Comparison of ENCODE assay signal across 7 mouse cellular contexts in the genomic region with DNA sequence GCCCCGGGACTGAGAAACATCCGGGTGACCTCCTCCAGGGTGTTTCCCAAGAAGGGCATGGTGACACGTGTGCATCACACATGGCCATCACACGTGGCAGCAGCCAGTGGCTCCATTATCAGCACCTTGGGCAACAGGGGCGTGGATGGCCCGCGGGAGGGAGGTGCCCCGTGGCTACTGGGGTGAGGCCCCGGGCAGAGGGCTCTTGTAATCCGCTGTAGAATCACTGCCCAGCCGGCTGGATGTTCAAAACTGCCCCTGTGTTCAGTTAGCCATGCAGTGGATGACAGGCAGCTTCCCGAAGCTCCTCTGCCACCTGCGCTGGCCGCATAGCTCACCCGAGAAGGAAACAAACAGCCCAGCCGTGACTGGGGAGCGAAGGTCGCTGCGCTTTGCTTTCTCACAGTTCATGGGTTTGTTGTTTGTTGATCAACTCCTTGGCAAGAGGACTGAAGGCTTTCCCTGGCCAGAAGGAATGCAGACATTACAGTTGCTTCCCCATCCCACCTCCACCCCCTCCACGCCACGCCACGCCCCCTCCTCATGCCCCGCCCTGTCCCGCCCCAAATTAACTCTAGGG. TPM values are rescaled to one million over a fixed set of nuclear protein-coding genes. Genes with fewer than 3 reads are reported as not detected.
DNase-seq lines count a peak whose midpoint lies in the region; ATAC-seq and TF ChIP-seq lines count a peak whose summit lies in the region.

No protein-coding gene starts in this region.

- no peak for TF ChIP-seq POLR2A in ES-Bruce4 (IDR thresholded peaks at IDR 0.05; ENCODE audit: insufficient read depth, low read length)

- peak overlapping the region; percentile 52 for H3K4me3 ChIP-seq in ES-Bruce4 (ENCODE audit: low read depth, low read length)
- H3K4me3 ChIP-seq in hindbrain, embryonic 11.5 days (ENCODE audit: low read depth, low read length) = no peak overlapping the region
- peak overlapping the region; percentile 25 for H3K4me3 ChIP-seq in limb, embryonic 15.5 days
- peak overlapping the region; percentile 13; the same call in 1 of the 2 replicates for H3K4me3 ChIP-seq in neural tube, embryonic 13.5 days

- no peak overlapping the region for H3K27ac ChIP-seq in ES-Bruce4 (ENCODE audit: insufficient read depth, low read length)
- H3K27ac ChIP-seq in hindbrain, embryonic 11.5 days (ENCODE audit: low read depth, low read length) = no peak overlapping the region
- H3K27ac ChIP-seq in limb, embryonic 15.5 days = no peak overlapping the region
- no peak overlapping the region for H3K27ac ChIP-seq in neural tube, embryonic 13.5 days (replicated peaks)

- H3K9ac ChIP-seq in ES-Bruce4 (ENCODE audit: low read depth, poor library complexity, severe bottlenecking) = no peak overlapping the region
- H3K9ac ChIP-seq in hindbrain, embryonic 11.5 days (ENCODE audit: low read depth, low read length) = no peak overlapping the region; the same call in 1 of the 2 replicates
- H3K9ac ChIP-seq in limb, embryonic 15.5 days = no peak overlapping the region
- H3K9ac ChIP-seq in neural tube, embryonic 13.5 days = peak overlapping the region; percentile 38; the same call in 1 of the 2 replicates

- H3K36me3 ChIP-seq in ES-Bruce4 (ENCODE audit: control insufficient read depth, insufficient read depth, low read length, poor library complexity, severe bottlenecking) = no peaks in the 10 kb centered on the region
- no peaks in the 10 kb centered on the region for H3K36me3 ChIP-seq in hindbrain, embryonic 11.5 days (ENCODE audit: control insufficient read depth, insufficient read depth, low read length)
- no peaks in the 10 kb centered on the region for H3K36me3 ChIP-seq in limb, embryonic 15.5 days
- no peaks in the 10 kb centered on the region for H3K36me3 ChIP-seq in neural tube, embryonic 13.5 days

- TF ChIP-seq EP300 in ES-Bruce4 (IDR thresholded peaks at IDR 0.05; ENCODE audit: insufficient read depth, low read depth, low read length) = no peak

- DNase-seq in adrenal gland, postnatal 14 days = peak; percentile 72
- DNase-seq in hindbrain, embryonic 11.5 days (ENCODE audit: low spot score) = peak; percentile 24
- no peak for DNase-seq in left cerebral cortex, adult 8-10 months (ENCODE audit: low spot score in 2 of 2)
- DNase-seq in c-Kit-positive CD71-positive TER-119-positive erythroid progenitor cells, embryonic 14.5 days (ENCODE audit: low spot score) = no peak

- H3K27me3 ChIP-seq in ES-Bruce4 (ENCODE audit: control insufficient read depth, insufficient read depth, low read length, poor library complexity, severe bottlenecking) = no peaks in the 10 kb centered on the region
- H3K27me3 ChIP-seq in hindbrain, embryonic 11.5 days (ENCODE audit: control insufficient read depth, insufficient read depth, low read length) = no peaks in the 10 kb centered on the region
- H3K27me3 ChIP-seq in limb, embryonic 15.5 days = no peaks in the 10 kb centered on the region; the same call in 1 of the 2 replicates
- 0 out of 2 replicates have a peak, but pooled peaks cover 3% of the 10 kb centered on the region for H3K27me3 ChIP-seq in neural tube, embryonic 13.5 days

- TF ChIP-seq CTCF in ES-Bruce4 (IDR thresholded peaks at IDR 0.05; ENCODE audit: low read depth, low read length) = no peak

- no peak overlapping the region for H3K4me2 ChIP-seq in hindbrain, embryonic 11.5 days (replicated peaks; ENCODE audit: low read depth, low read length)
- H3K4me2 ChIP-seq in limb, embryonic 15.5 days = peak overlapping the region; percentile 44
- H3K4me2 ChIP-seq in neural tube, embryonic 13.5 days = peak overlapping the region; percentile 44

- no peaks in the 10 kb centered on the region for H3K9me3 ChIP-seq in ES-Bruce4 (replicated peaks; ENCODE audit: control insufficient read depth, insufficient read depth, low read length, poor library complexity, severe bottlenecking)
- no peaks in the 10 kb centered on the region for H3K9me3 ChIP-seq in hindbrain, embryonic 11.5 days (ENCODE audit: control insufficient read depth, low read length)
- H3K9me3 ChIP-seq in limb, embryonic 15.5 days = no peaks in the 10 kb centered on the region
- no peaks in the 10 kb centered on the region for H3K9me3 ChIP-seq in neural tube, embryonic 13.5 days

- no peak for ATAC-seq in hindbrain, embryonic 11.5 days (ENCODE audit: low FRiP score)
- ATAC-seq in limb, embryonic 15.5 days (ENCODE audit: insufficient number of reproducible peaks, low FRiP score, low TSS enrichment, low read depth) = no peak
- no peak for ATAC-seq in neural tube, embryonic 13.5 days (ENCODE audit: low read depth)

- WGBS in hindbrain, embryonic 11.5 days = 27% methylated on average over 24 of the region's 24 CpGs
- 25% methylated on average over 24 of the region's 24 CpGs for WGBS in limb, embryonic 15.5 days
- 30% methylated on average over 24 of the region's 24 CpGs for WGBS in neural tube, embryonic 13.5 days

- peaks cover 7% of the 10 kb centered on the region for H3K4me1 ChIP-seq in ES-Bruce4 (ENCODE audit: control insufficient read depth, insufficient read depth, low read length)
- H3K4me1 ChIP-seq in hindbrain, embryonic 11.5 days (replicated peaks; ENCODE audit: control insufficient read depth, insufficient read depth, low read length) = peaks cover 4% of the 10 kb centered on the region; the same call in 1 of the 2 replicates
- H3K4me1 ChIP-seq in limb, embryonic 15.5 days = peaks cover 7% of the 10 kb centered on the region
- H3K4me1 ChIP-seq in neural tube, embryonic 13.5 days (replicated peaks) = 0 out of 2 replicates have a peak, but pooled peaks cover 5% of the 10 kb centered on the region

RNA-seq across cellular contexts. Expression of a gene that starts 13.7 kb away (rescaled TPM):
- polyA plus RNA-seq in ES-Bruce4 (2011; ENCODE audit: insufficient read depth, insufficient read length, low read depth, missing spikeins) = 2.2 TPM in 2 replicates
- total RNA-seq in adrenal gland, postnatal 14 days (2021) = 0.30 and 0.48 TPM in 2 replicates
- polyA plus RNA-seq in hindbrain, embryonic 11.5 days (2014; fragmentation: Nextera tagmentation; extraction: Ambion mirVana) = 1.3 TPM in 2 replicates
- 2.0 and 2.3 TPM in 2 replicates for polyA plus RNA-seq in limb, embryonic 15.5 days (2015; fragmentation: Nextera tagmentation; extraction: Ambion mirVana)
- polyA plus RNA-seq in neural tube, embryonic 13.5 days (2015; fragmentation: Nextera tagmentation; extraction: Ambion mirVana) = 2.5 and 2.7 TPM in 2 replicates
- total RNA-seq in left cerebral cortex, adult 8-10 months (2022) = 10 to 100 TPM in 1 of 4 experiments, 1 to 10 TPM in 3; 5.5 to 10.1 (median 8.7) TPM

RNA-seq across cellular contexts. Expression of a gene that starts 16.0 kb away (rescaled TPM):
- not detected in 2 replicates for polyA plus RNA-seq in ES-Bruce4 (2011; ENCODE audit: insufficient read depth, insufficient read length, low read depth, missing spikeins)
- not detected in 2 replicates for total RNA-seq in adrenal gland, postnatal 14 days (2021)
- not detected in 2 replicates for polyA plus RNA-seq in hindbrain, embryonic 11.5 days (2014; fragmentation: Nextera tagmentation; extraction: Ambion mirVana)
- polyA plus RNA-seq in limb, embryonic 15.5 days (2015; fragmentation: Nextera tagmentation; extraction: Ambion mirVana) = not detected in 2 replicates
- polyA plus RNA-seq in neural tube, embryonic 13.5 days (2015; fragmentation: Nextera tagmentation; extraction: Ambion mirVana) = not detected in 2 replicates
- total RNA-seq in left cerebral cortex, adult 8-10 months (2022) = not detected

RNA-seq across cellular contexts. Expression of a gene that starts 45.6 kb away (rescaled TPM):
- polyA plus RNA-seq in ES-Bruce4 (2011; ENCODE audit: insufficient read depth, insufficient read length, low read depth, missing spikeins) = 2.2 and 2.7 TPM in 2 replicates
- total RNA-seq in adrenal gland, postnatal 14 days (2021) = 1.3 and 2.3 TPM in 2 replicates
- polyA plus RNA-seq in hindbrain, embryonic 11.5 days (2014; fragmentation: Nextera tagmentation; extraction: Ambion mirVana) = 0.24 and 0.68 TPM in 2 replicates
- 1.4 and 1.7 TPM in 2 replicates for polyA plus RNA-seq in limb, embryonic 15.5 days (2015; fragmentation: Nextera tagmentation; extraction: Ambion mirVana)
- 0.56 and 0.70 TPM in 2 replicates for polyA plus RNA-seq in neural tube, embryonic 13.5 days (2015; fragmentation: Nextera tagmentation; extraction: Ambion mirVana)
- 1 to 10 TPM; 1.9 to 3.4 (median 2.4) TPM for total RNA-seq in left cerebral cortex, adult 8-10 months (2022)

Comparison
In these comparisons a context has a peak if more than half of its experiments do, and no peak if none do; other contexts are left out.
1. DNase-seq: peak in adrenal gland, postnatal 14 days (single experiment) and hindbrain, embryonic 11.5 days (single experiment); none in left cerebral cortex, adult 8-10 months (0 of 2) and c-Kit-positive CD71-positive TER-119-positive erythroid progenitor cells, embryonic 14.5 days (single experiment).